Mouse (Mus musculus): ENCODE data around the gene Il6st. TPM values are rescaled to one million over a fixed set of nuclear protein-coding genes. Genes with fewer than 3 reads are reported as not detected.

Gene Il6st
- total RNA-seq (2012; rRNA removed): 55.2 and 89.2 TPM in 2 replicates

DNA sequence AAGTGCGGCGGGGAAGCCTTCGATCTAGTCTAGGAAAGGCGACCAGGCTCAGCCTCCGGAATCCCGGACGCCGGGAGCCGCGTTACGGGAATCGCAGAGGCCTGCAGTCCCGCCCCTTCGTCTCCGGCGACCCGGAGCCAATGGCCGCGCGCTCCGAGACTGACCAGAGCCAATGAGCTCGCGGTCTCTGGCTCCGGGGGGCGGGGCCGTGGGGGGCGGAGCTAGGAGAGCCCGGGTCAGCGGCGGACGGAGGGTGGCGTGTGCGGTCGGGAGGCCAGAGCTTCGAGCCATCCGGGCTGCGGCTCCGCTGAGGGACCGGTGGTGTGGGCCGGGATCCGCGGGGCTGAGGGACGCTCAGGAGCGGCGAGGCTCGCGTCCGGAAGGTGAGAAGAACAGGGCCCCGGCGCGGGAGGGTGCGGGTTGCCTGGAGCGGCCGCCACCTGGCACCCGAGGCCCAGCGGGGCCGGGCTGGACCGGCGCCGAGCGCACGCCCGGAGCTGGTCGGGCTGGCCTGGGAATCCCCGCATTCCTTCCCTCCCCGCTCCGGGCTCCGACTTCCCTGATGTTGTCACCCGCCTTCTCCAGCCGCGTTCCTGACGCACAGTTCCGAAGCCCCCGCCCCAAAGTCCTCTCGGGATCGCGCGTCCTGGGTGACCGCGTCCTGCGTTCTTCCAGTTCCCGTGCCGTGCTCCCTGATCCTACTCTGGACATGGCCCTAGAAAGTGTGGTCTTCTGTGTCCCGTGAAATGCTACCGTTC, at the start of gene Il6st:
Gene Il6st (plus strand): TSS at position 203 of the 758 bp plus-strand sequence.
- H3K9ac ChIP-seq (ENCODE audit: insufficient read depth, low read depth, low read length, poor library complexity, severe bottlenecking): peak within 1 kb of the TSS; percentile 97
- in situ Hi-C loops (cut with MboI; ENCODE audit: low sequenced_read_pairs in 2 of 2, unreplicated experiment in 2 of 2): no loop called here
- DNase-seq (ENCODE audit: low read depth, low spot score): peak; percentile 90
- peaks cover 13 to 18% of the 10 kb centered on the region in 2 experiments for H3K4me1 ChIP-seq (ENCODE audit: control insufficient read depth in 2 of 2, insufficient read depth in 2 of 2, low read length in 2 of 2, poor library complexity in 1 of 2)
- H3K4me3 ChIP-seq (ENCODE audit: insufficient read depth in 1 of 2, low read depth in 1 of 2, low read length in 2 of 2, poor library complexity in 1 of 2, severe bottlenecking in 1 of 2): peak within 1 kb of the TSS; percentile 90 to 99
- H3K36me3 ChIP-seq (ENCODE audit: control insufficient read depth, insufficient read depth, low read length, poor library complexity, severe bottlenecking): no peaks in the 10 kb centered on the region
- peak within 1 kb of the TSS; percentile 84 for H3K27ac ChIP-seq (ENCODE audit: insufficient read depth, low read depth, low read length, poor library complexity, severe bottlenecking)
- H3K9me3 ChIP-seq (ENCODE audit: control insufficient read depth, insufficient read depth, low read depth, low read length): no peaks in the 10 kb centered on the region
- TF ChIP-seq ZNF384 (IDR thresholded peaks at IDR 0.05; ENCODE audit: low read depth, low read length): no peak
- TF ChIP-seq HCFC1 (IDR thresholded peaks at IDR 0.05; ENCODE audit: borderline replicate concordance, insufficient read depth, low read length): no peak
- peak; percentile 52; the same call in 1 of the 2 replicates for TF ChIP-seq CHD2 (IDR thresholded peaks at IDR 0.05; ENCODE audit: low read depth, low read length)

DNA sequence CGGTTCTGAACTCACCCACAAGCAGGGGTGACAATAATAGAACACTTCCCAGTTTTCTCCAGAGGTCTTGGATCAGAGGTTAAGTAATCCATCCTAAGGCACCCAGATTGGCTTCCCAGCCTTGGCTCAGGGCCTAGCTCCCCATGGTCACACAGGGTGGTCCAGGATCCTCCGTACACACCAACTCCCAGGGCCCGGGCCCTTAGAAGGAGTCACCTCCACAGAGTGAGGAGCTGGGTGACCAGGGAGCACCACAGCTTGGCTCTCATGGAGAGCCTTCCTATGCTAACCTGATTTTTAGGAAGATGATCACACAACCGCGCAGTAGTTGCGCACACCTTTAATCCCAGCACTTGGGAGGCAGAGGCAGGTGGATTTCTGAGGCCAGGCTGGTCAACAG, 48.0 kb upstream of the Il6st start:
- Histone ChIP-seq H3K4me3 (ENCODE audit: insufficient read depth in 1 of 2, low read depth in 1 of 2, low read length in 2 of 2, poor library complexity in 1 of 2, severe bottlenecking in 1 of 2) (peak overlapping the region in 1 of 2 experiments; percentile 33; a peak in 1 of 4 replicates), H3K4me1 (ENCODE audit: control insufficient read depth in 2 of 2, insufficient read depth in 2 of 2, low read length in 2 of 2, poor library complexity in 1 of 2) (peaks cover 14% of the 10 kb centered on the region in 2 experiments), H3K9me3 (ENCODE audit: control insufficient read depth, insufficient read depth, low read depth, low read length) (no peaks in the 10 kb centered on the region), H3K9ac (ENCODE audit: insufficient read depth, low read depth, low read length, poor library complexity, severe bottlenecking) (peak overlapping the region; percentile 74; the same call in 1 of the 2 replicates), H3K36me3 (ENCODE audit: control insufficient read depth, insufficient read depth, low read length, poor library complexity, severe bottlenecking) (no peaks in the 10 kb centered on the region), H3K27ac (ENCODE audit: insufficient read depth, low read depth, low read length, poor library complexity, severe bottlenecking) (peak overlapping the region; percentile 95)
- in situ Hi-C loops (cut with MboI; ENCODE audit: low sequenced_read_pairs in 2 of 2, unreplicated experiment in 2 of 2): no loop called here
- no peak for DNase-seq (ENCODE audit: low read depth, low spot score)
- no peak for TF ChIP-seq ZC3H11A (IDR thresholded peaks at IDR 0.05; ENCODE audit: borderline replicate concordance, low read depth, low read length)

DNA sequence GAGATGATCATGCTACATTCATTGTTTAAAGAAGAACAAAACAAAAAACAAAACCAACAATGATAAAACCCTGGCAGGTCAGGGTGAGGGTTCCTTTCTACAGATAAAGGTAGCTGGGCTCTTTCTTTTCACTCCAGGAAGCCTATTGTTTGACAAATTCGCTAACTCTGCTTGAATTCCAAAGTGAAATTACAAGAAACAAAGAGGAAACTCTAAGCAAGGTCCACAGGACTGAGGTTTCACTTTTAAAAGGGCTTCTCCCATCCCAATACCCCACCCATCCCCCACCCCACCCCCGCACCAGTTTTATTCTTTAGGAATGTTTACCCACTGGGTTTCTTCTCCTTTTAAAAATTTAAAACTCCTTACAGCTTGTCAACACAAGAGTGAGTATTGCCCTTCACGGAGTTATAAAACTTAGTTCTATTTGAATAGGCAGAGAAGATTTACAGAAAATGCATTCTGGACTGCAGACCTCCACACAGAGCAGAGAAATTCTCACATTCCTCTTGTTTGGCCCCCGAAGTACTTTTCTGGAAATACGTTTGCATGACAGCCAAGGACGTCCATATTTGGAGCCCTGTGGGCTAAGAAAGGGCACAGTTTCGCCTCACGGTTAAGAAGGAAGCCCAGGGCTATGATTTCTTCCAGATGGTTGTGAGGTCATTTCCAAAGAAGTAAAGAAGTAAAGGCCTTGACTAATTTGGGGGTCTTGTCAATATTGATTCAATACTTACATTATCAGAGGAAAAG, 47.3 kb upstream of the Il6st start:
- no peak overlapping the region for H3K9ac ChIP-seq (ENCODE audit: insufficient read depth, low read depth, low read length, poor library complexity, severe bottlenecking)
- H3K4me1 ChIP-seq (ENCODE audit: control insufficient read depth in 2 of 2, insufficient read depth in 2 of 2, low read length in 2 of 2, poor library complexity in 1 of 2): peaks cover 14% of the 10 kb centered on the region in 2 experiments
- peak overlapping the region in 1 of 2 experiments; percentile 15; a peak in 2 of 4 replicates for H3K4me3 ChIP-seq (ENCODE audit: insufficient read depth in 1 of 2, low read depth in 1 of 2, low read length in 2 of 2, poor library complexity in 1 of 2, severe bottlenecking in 1 of 2)
- H3K9me3 ChIP-seq (ENCODE audit: control insufficient read depth, insufficient read depth, low read depth, low read length): no peaks in the 10 kb centered on the region
- TF ChIP-seq ZC3H11A (IDR thresholded peaks at IDR 0.05; ENCODE audit: borderline replicate concordance, low read depth, low read length) (no peak), CHD2 (IDR thresholded peaks at IDR 0.05; ENCODE audit: low read depth, low read length) (no peak), ZNF384 (IDR thresholded peaks at IDR 0.05; ENCODE audit: low read depth, low read length) (no peak), HCFC1 (IDR thresholded peaks at IDR 0.05; ENCODE audit: borderline replicate concordance, insufficient read depth, low read length) (no peak)
- H3K27ac ChIP-seq (ENCODE audit: insufficient read depth, low read depth, low read length, poor library complexity, severe bottlenecking): peak overlapping the region; percentile 95; the same call in 1 of the 2 replicates
- no peaks in the 10 kb centered on the region for H3K36me3 ChIP-seq (ENCODE audit: control insufficient read depth, insufficient read depth, low read length, poor library complexity, severe bottlenecking)
- DNase-seq (ENCODE audit: low read depth, low spot score): peak; percentile 55
- in situ Hi-C loops (cut with MboI; ENCODE audit: low sequenced_read_pairs in 2 of 2, unreplicated experiment in 2 of 2): no loop called here

DNA sequence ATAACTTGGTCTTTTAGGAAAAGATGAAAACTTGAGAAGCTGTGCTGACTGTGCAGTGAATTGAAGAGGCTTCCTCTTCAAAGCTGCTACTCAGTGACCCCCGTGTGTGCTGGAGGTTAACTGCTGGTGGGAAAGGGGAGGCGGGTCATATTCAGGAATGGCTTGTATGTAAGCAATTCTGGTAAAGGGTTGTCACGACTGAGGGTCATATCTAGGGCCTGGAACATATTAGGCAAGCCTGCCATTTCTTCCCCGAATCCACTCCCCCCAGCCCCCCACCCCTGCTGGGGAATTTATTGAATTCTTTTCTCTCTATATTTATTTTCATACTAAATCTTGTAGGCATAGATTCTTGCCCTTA, 46.7 kb upstream of the Il6st start:
- no peaks in the 10 kb centered on the region for H3K36me3 ChIP-seq (ENCODE audit: control insufficient read depth, insufficient read depth, low read length, poor library complexity, severe bottlenecking)
- TF ChIP-seq CHD2 (IDR thresholded peaks at IDR 0.05; ENCODE audit: low read depth, low read length) (no peak), MAFK (IDR thresholded peaks at IDR 0.05; ENCODE audit: insufficient read depth, low read depth, low read length) (0 out of 2 replicates have a peak, but pooled peaks have one; percentile 11)
- no peak for DNase-seq (ENCODE audit: low read depth, low spot score)
- H3K9ac ChIP-seq (ENCODE audit: insufficient read depth, low read depth, low read length, poor library complexity, severe bottlenecking): no peak overlapping the region
- in situ Hi-C loops (cut with MboI; ENCODE audit: low sequenced_read_pairs in 2 of 2, unreplicated experiment in 2 of 2): no loop called here
- H3K27ac ChIP-seq (ENCODE audit: insufficient read depth, low read depth, low read length, poor library complexity, severe bottlenecking): peak overlapping the region; percentile 72; the same call in 1 of the 2 replicates
- H3K4me3 ChIP-seq (ENCODE audit: insufficient read depth in 1 of 2, low read depth in 1 of 2, low read length in 2 of 2, poor library complexity in 1 of 2, severe bottlenecking in 1 of 2): no peak overlapping the region
- peaks cover 11 to 14% of the 10 kb centered on the region in 2 experiments for H3K4me1 ChIP-seq (ENCODE audit: control insufficient read depth in 2 of 2, insufficient read depth in 2 of 2, low read length in 2 of 2, poor library complexity in 1 of 2)
- H3K9me3 ChIP-seq (ENCODE audit: control insufficient read depth, insufficient read depth, low read depth, low read length): no peaks in the 10 kb centered on the region

Data from ES-E14 (cell line).